Mouse (Mus musculus): ENCODE data around the gene Olfr1272. TPM values are rescaled to one million over a fixed set of nuclear protein-coding genes. Genes with fewer than 3 reads are reported as not detected.
"Not testable (repeated sequence)": the region's sequence is repeated elsewhere in the genome, so short reads cannot be mapped to it uniquely, and the experiment has no call there.

Olfr1272 gene
- polyA plus RNA-seq (2012; rRNA removed), result not detected in 2 replicates
- not detected in 2 replicates for polyA plus RNA-seq (2014; fragmentation: Nextera tagmentation; extraction: Ambion mirVana)

DNA sequence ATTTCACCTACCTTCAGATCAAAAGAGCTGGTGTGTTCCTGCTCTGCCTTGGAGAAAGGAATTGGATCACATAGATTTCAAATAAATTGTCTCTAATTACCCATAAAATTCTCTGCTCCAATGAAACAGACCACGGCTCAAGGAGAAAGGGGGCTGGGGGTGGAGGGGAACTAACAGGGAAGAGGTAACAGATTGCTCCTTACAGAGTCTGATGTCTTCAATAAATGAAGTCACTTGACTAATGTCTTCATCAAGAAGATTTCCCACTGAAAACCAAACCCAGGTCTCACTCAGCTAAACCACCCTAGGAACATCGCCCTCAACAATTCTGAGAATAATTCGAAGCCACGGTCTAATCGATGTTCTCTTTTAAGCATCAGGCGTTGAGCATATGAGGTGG lies at the start of gene Olfr1272:
Gene Olfr1272 (minus strand): TSS at position 101 of the 400 bp plus-strand sequence.
- TF ChIP-seq POLR2A (IDR thresholded peaks at IDR 0.05; ENCODE audit: borderline replicate concordance, extremely low read depth, insufficient read depth, insufficient read length), result no peak
- Histone ChIP-seq H3K27ac (replicated peaks; ENCODE audit: low read depth, low read length) (no peak within 1 kb of the TSS), H3K9ac (ENCODE audit: low read depth, low read length, severe bottlenecking) (no peak within 1 kb of the TSS), H3K4me2 (replicated peaks; ENCODE audit: low read depth, low read length, severe bottlenecking) (no peak within 1 kb of the TSS), H3K36me3 (ENCODE audit: control insufficient read depth, insufficient read depth, low read length) (no peaks in the 10 kb centered on the region), H3K4me1 (ENCODE audit: control insufficient read depth, insufficient read depth, low read length) (no peaks in the 10 kb centered on the region), H3K9me3 (ENCODE audit: control insufficient read depth, low read length) (no peaks in the 10 kb centered on the region), H3K4me3 (replicated peaks; ENCODE audit: low read length) (no peak within 1 kb of the TSS), H3K27me3 (ENCODE audit: control insufficient read depth, insufficient read depth, low read length) (no peaks in the 10 kb centered on the region)
- DNase-seq (ENCODE audit: low spot score) (no peak), ATAC-seq (ENCODE audit: low FRiP score, low read depth) (no peak)
- WGBS, result 83% methylated on average over 6 of the region's 6 CpGs

GRCm38 (mm10) chr2:90321900-90322299 lies 29.3 kb upstream of the Olfr1272 start, which contains the start of gene Gm13769:
TSS of gene Gm13769 (plus strand) at chr2:90322200.
- not testable (repeated sequence) for ATAC-seq (ENCODE audit: low FRiP score, low read depth); DNase-seq (ENCODE audit: low spot score); H3K4me3 ChIP-seq (replicated peaks; ENCODE audit: low read length); H3K4me2 ChIP-seq (replicated peaks; ENCODE audit: low read depth, low read length, severe bottlenecking); H3K9ac ChIP-seq (ENCODE audit: low read depth, low read length, severe bottlenecking); H3K36me3 ChIP-seq (ENCODE audit: control insufficient read depth, insufficient read depth, low read length); H3K4me1 ChIP-seq (ENCODE audit: control insufficient read depth, insufficient read depth, low read length); H3K9me3 ChIP-seq (ENCODE audit: control insufficient read depth, low read length); H3K27ac ChIP-seq (replicated peaks; ENCODE audit: low read depth, low read length); H3K27me3 ChIP-seq (ENCODE audit: control insufficient read depth, insufficient read depth, low read length)
- no CpG with 5 or more reads among the region's 6 CpGs for WGBS

DNA sequence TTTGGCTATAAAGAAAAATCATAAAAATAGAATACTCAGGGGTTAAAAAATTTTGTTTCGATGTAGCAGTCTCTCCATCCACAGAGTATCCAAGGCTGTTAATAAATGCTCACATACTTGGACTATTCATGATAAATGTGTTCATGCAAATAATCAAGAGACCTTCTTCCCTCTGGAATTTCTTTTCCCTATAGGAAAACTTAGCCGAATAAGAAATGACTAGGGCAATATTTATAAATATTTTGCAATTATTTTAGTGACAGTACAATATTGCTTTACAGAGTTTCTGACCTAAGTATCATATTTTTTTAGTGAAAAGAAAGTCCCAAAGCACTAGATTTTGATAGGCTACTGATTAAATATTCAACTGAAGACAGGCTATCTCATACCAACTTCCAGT lies 21.7 kb downstream of the Olfr1272 start, which contains the start of gene Olfr1271:
Gene Olfr1271 (minus strand): TSS at position 101 of the 400 bp plus-strand sequence.
- H3K27ac ChIP-seq (replicated peaks; ENCODE audit: low read depth, low read length), result no peak within 1 kb of the TSS
- no peaks in the 10 kb centered on the region for H3K4me1 ChIP-seq (ENCODE audit: control insufficient read depth, insufficient read depth, low read length)
- no peak within 1 kb of the TSS for H3K4me2 ChIP-seq (replicated peaks; ENCODE audit: low read depth, low read length, severe bottlenecking)
- WGBS, result 83% methylated on average over 2 of the region's 2 CpGs
- no peak within 1 kb of the TSS for H3K4me3 ChIP-seq (replicated peaks; ENCODE audit: low read length)
- H3K9ac ChIP-seq (ENCODE audit: low read depth, low read length, severe bottlenecking), result no peak within 1 kb of the TSS
- no peak for TF ChIP-seq POLR2A (IDR thresholded peaks at IDR 0.05; ENCODE audit: borderline replicate concordance, extremely low read depth, insufficient read depth, insufficient read length)
- no peaks in the 10 kb centered on the region for H3K27me3 ChIP-seq (ENCODE audit: control insufficient read depth, insufficient read depth, low read length)
- no peaks in the 10 kb centered on the region for H3K36me3 ChIP-seq (ENCODE audit: control insufficient read depth, insufficient read depth, low read length)
- no peak for ATAC-seq (ENCODE audit: low FRiP score, low read depth)
- no peaks in the 10 kb centered on the region for H3K9me3 ChIP-seq (ENCODE audit: control insufficient read depth, low read length)
- no peak for DNase-seq (ENCODE audit: low spot score)

- 96% methylated on average over 4 of the region's 4 CpGs for WGBS
- Histone ChIP-seq H3K4me1 (ENCODE audit: control insufficient read depth, insufficient read depth, low read length) (no peaks in the 10 kb centered on the region), H3K27ac (replicated peaks; ENCODE audit: low read depth, low read length) (no peak within 1 kb of the TSS), H3K4me3 (replicated peaks; ENCODE audit: low read length) (no peak within 1 kb of the TSS), H3K9ac (ENCODE audit: low read depth, low read length, severe bottlenecking) (no peak within 1 kb of the TSS), H3K36me3 (ENCODE audit: control insufficient read depth, insufficient read depth, low read length) (no peaks in the 10 kb centered on the region), H3K9me3 (ENCODE audit: control insufficient read depth, low read length) (no peaks in the 10 kb centered on the region), H3K4me2 (replicated peaks; ENCODE audit: low read depth, low read length, severe bottlenecking) (no peak within 1 kb of the TSS), H3K27me3 (ENCODE audit: control insufficient read depth, insufficient read depth, low read length) (no peaks in the 10 kb centered on the region)
- DNase-seq (ENCODE audit: low spot score), result no peak
- no peak for TF ChIP-seq POLR2A (IDR thresholded peaks at IDR 0.05; ENCODE audit: borderline replicate concordance, extremely low read depth, insufficient read depth, insufficient read length)
- ATAC-seq (ENCODE audit: low FRiP score, low read depth), result no peak
Observed at GRCm38 (mm10) chr2:90257492-90257891, 35.1 kb downstream of the Olfr1272 start, which contains the start of gene Olfr142. TSS of gene Olfr142 (minus strand) at chr2:90257592.

Other genes with a start within 250 kb of the Olfr1272 start
- not detected in 2 replicates for gene Olfr140, start 229.2 kb downstream of the Olfr1272 start, polyA plus RNA-seq (2012; rRNA removed)
- gene Olfr140, start 229.2 kb downstream of the Olfr1272 start, polyA plus RNA-seq (2014; fragmentation: Nextera tagmentation; extraction: Ambion mirVana), result not detected in 2 replicates
- gene Olfr1269, start 171.4 kb downstream of the Olfr1272 start, polyA plus RNA-seq (2012; rRNA removed), result not detected in 2 replicates
- gene Olfr1269, start 171.4 kb downstream of the Olfr1272 start, polyA plus RNA-seq (2014; fragmentation: Nextera tagmentation; extraction: Ambion mirVana), result not detected in 2 replicates
- not detected in 2 replicates for gene Olfr32, start 150.5 kb downstream of the Olfr1272 start, polyA plus RNA-seq (2012; rRNA removed)
- gene Olfr32, start 150.5 kb downstream of the Olfr1272 start, polyA plus RNA-seq (2014; fragmentation: Nextera tagmentation; extraction: Ambion mirVana), result not detected in 2 replicates
- gene Olfr1270, start 139.8 kb downstream of the Olfr1272 start, polyA plus RNA-seq (2012; rRNA removed), result not detected in 2 replicates
- not detected in 2 replicates for gene Olfr1270, start 139.8 kb downstream of the Olfr1272 start, polyA plus RNA-seq (2014; fragmentation: Nextera tagmentation; extraction: Ambion mirVana)
- not detected in 2 replicates for gene Olfr1506, start 68.3 kb downstream of the Olfr1272 start, polyA plus RNA-seq (2012; rRNA removed)
- not detected in 2 replicates for gene Olfr1506, start 68.3 kb downstream of the Olfr1272 start, polyA plus RNA-seq (2014; fragmentation: Nextera tagmentation; extraction: Ambion mirVana)
- not detected in 2 replicates for gene Olfr142, start 35.2 kb downstream of the Olfr1272 start, polyA plus RNA-seq (2012; rRNA removed)
- gene Olfr142, start 35.2 kb downstream of the Olfr1272 start, polyA plus RNA-seq (2014; fragmentation: Nextera tagmentation; extraction: Ambion mirVana), result not detected in 2 replicates
- not detected in 2 replicates for gene Olfr1271, start 21.8 kb downstream of the Olfr1272 start, polyA plus RNA-seq (2012; rRNA removed)
- gene Olfr1271, start 21.8 kb downstream of the Olfr1272 start, polyA plus RNA-seq (2014; fragmentation: Nextera tagmentation; extraction: Ambion mirVana), result not detected in 2 replicates
- gene Gm13769, start 29.4 kb upstream of the Olfr1272 start, polyA plus RNA-seq (2012; rRNA removed), result not detected in 2 replicates
- gene Gm13769, start 29.4 kb upstream of the Olfr1272 start, polyA plus RNA-seq (2014; fragmentation: Nextera tagmentation; extraction: Ambion mirVana), result not detected in 2 replicates
- gene Olfr1274-ps, start 105.8 kb upstream of the Olfr1272 start, polyA plus RNA-seq (2012; rRNA removed), result not detected in 2 replicates
- gene Olfr1274-ps, start 105.8 kb upstream of the Olfr1272 start, polyA plus RNA-seq (2014; fragmentation: Nextera tagmentation; extraction: Ambion mirVana), result not detected in 2 replicates

Data from limb, embryonic 14.5 days (tissue).